Mouse (Mus musculus) left cerebral cortex, adult 11 months (tissue): ENCODE data around the gene Gm12184.
"Not testable (repeated sequence)": the region's sequence is repeated elsewhere in the genome, so short reads cannot be mapped to it uniquely, and the experiment has no call there.

ENCODE experiments used
- DNase-seq: peaks from one replicate; pipeline ENCODE4 v3.0.0; 2022; ENCODE audit warnings: low spot score

Gm12184 gene

GRCm38 (mm10) chr11:48846881-48847280 is 20.4 kb upstream of the Gm12184 start:
- no peak for DNase-seq

- DNase-seq = not testable (repeated sequence)
Observed at GRCm38 (mm10) chr11:48846362-48846761, 19.9 kb upstream of the Gm12184 start.

- DNase-seq = no peak
Observed at GRCm38 (mm10) chr11:48845244-48845815, 18.9 kb upstream of the Gm12184 start.

GRCm38 (mm10) chr11:48844309-48844708 is 17.9 kb upstream of the Gm12184 start:
- no peak for DNase-seq

GRCm38 (mm10) chr11:48843202-48843601 is 16.7 kb upstream of the Gm12184 start:
- DNase-seq = no peak

GRCm38 (mm10) chr11:48842378-48842792 is 15.9 kb upstream of the Gm12184 start:
- no peak for DNase-seq

- no peak for DNase-seq
Observed at GRCm38 (mm10) chr11:48841213-48841612, 14.8 kb upstream of the Gm12184 start.

- DNase-seq = no peak
Observed at GRCm38 (mm10) chr11:48840805-48841204, 14.3 kb upstream of the Gm12184 start.

- no peak for DNase-seq
Observed at GRCm38 (mm10) chr11:48838879-48839680, 12.6 kb upstream of the Gm12184 start.

GRCm38 (mm10) chr11:48838181-48838797 is 11.8 kb upstream of the Gm12184 start:
- no peak for DNase-seq

GRCm38 (mm10) chr11:48837310-48838180 is 11.1 kb upstream of the Gm12184 start:
- DNase-seq = no peak

- no peak for DNase-seq
Observed at GRCm38 (mm10) chr11:48836990-48837309, 10.5 kb upstream of the Gm12184 start.

- no peak for DNase-seq
Observed at GRCm38 (mm10) chr11:48835923-48836322, 9.5 kb upstream of the Gm12184 start.

GRCm38 (mm10) chr11:48833731-48834639 is 7.5 kb upstream of the Gm12184 start:
- peak; percentile 82 for DNase-seq

- no peak for DNase-seq
Observed at GRCm38 (mm10) chr11:48833078-48833730, 6.7 kb upstream of the Gm12184 start.

- no peak for DNase-seq
Observed at GRCm38 (mm10) chr11:48831273-48831672, 4.8 kb upstream of the Gm12184 start.

GRCm38 (mm10) chr11:48830279-48830678 is 3.8 kb upstream of the Gm12184 start:
- DNase-seq = no peak

GRCm38 (mm10) chr11:48827926-48828325 is 1.5 kb upstream of the Gm12184 start:
- no peak for DNase-seq

- no peak for DNase-seq
Observed at GRCm38 (mm10) chr11:48826752-48827096, 269 bp upstream of the Gm12184 start.

GRCm38 (mm10) chr11:48824311-48824830 is 2.1 kb downstream of the Gm12184 start:
- no peak for DNase-seq

- no peak for DNase-seq
Observed at GRCm38 (mm10) chr11:48823536-48823972, 2.9 kb downstream of the Gm12184 start.
